11 mouse cellular contexts compared by ENCODE assay signal in the genomic region with DNA sequence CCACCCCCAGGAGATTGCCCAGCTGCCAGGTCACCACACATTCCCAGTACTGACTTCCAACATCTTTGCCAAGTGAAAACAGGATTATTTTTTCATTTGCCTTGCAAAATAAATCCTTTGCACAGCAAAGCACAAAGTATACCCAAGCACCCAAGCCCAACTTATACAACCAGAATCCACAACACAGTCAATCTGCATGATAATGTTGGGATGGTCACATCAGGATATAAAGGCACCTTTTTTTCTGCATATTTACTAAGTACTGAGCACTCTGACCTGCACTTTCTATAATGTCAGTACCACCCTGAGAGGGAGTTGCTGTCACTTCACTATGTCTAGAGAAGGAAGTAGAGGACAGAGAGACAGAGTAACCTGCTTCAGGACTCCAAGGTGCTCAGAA.
"Had no signal": no experiment of that assay in that cellular context is flagged by ENCODE, and none has a peak within 500 bp of the region (broad histone marks: within the 10 kb centered on the region; RNA-seq: fewer than 3 reads in every experiment).

No protein-coding gene starts in this region.

- DNase-seq: retina, postnatal 1 day; right cerebral cortex, adult 18-20 months; right cerebral cortex, postnatal 14 days; right cerebral cortex, postnatal 25 days; right cerebral cortex, postnatal 4 days; spleen, adult 18-20 months; thymus, adult 18-20 months; thymus, adult 2 months; thymus, postnatal 14 days; thymus, postnatal 36 days; thymus, postnatal 4 days had no signal
